Mouse (Mus musculus): Measurements from ENCODE around the gene 1700023F06Rik. TPM values are rescaled to one million over a fixed set of nuclear protein-coding genes. Genes with fewer than 3 reads are reported as not detected.

Gene 1700023F06Rik
- polyA plus RNA-seq, 1 experiment from 2014 or later: 0.75 TPM

DNA sequence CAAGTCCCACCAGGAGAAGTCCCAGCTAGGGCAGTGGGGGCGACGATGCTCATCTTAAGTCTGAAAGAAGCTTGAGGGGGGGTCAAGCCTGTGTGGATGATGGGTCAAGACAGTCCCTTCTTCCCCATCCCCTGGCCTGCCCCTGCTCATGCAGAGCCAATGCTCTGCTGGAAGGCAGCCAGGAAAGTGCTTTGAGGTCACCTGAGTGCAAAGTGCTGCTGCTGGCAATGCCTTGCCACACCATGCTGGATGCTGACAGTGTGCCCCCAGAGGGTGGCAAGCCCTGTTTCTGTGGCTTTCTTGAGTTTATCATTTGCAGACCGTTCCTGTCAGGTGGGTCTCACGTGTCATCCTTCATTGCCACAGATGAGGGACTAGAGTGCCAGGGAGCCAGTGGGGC, 11.6 kb upstream of the 1700023F06Rik start:
- no peak for ATAC-seq (replicated peaks)
- Histone ChIP-seq H3K27ac (replicated peaks) (no peak overlapping the region), H3K4me2 (replicated peaks) (no peak overlapping the region), H3K9ac (replicated peaks) (no peak overlapping the region), H3K4me3 (no peak overlapping the region), H3K4me1 (peaks cover 7% of the 10 kb centered on the region), H3K27me3 (no peaks in the 10 kb centered on the region), H3K9me3 (no peaks in the 10 kb centered on the region), H3K36me3 (peaks cover 19% of the 10 kb centered on the region; the same call in 1 of the 2 replicates)
- 87% methylated on average over 4 of the region's 4 CpGs for WGBS

DNA sequence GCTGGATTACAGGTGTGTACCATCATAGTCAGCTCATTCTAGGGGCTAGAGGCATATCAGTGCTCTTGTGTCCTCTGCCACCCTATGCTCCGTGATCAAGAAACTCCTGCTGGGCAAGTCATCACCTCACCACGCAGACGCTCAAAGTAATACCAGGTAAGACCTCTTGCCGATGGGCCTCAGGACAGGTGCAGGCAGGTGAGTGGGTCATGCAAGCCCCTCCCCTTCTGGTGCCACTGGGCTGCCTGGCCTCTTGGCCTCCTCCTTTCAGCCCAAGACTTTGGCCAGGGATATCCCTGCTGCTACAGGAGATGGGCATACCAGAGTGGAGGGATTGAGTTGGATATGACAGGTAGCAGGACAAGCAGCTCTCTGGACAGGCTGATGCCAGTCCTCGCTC, 10.9 kb upstream of the 1700023F06Rik start:
- no peak overlapping the region for H3K9ac ChIP-seq (replicated peaks)
- ATAC-seq (replicated peaks): no peak
- H3K4me2 ChIP-seq (replicated peaks): no peak overlapping the region
- no peaks in the 10 kb centered on the region for H3K9me3 ChIP-seq
- no peak overlapping the region for H3K27ac ChIP-seq (replicated peaks)
- no peak overlapping the region for H3K4me3 ChIP-seq
- WGBS: 91% methylated on average over 5 of the region's 5 CpGs
- H3K4me1 ChIP-seq: peaks cover 7% of the 10 kb centered on the region
- H3K27me3 ChIP-seq: no peaks in the 10 kb centered on the region
- peaks cover 15% of the 10 kb centered on the region; the same call in 1 of the 2 replicates for H3K36me3 ChIP-seq

DNA sequence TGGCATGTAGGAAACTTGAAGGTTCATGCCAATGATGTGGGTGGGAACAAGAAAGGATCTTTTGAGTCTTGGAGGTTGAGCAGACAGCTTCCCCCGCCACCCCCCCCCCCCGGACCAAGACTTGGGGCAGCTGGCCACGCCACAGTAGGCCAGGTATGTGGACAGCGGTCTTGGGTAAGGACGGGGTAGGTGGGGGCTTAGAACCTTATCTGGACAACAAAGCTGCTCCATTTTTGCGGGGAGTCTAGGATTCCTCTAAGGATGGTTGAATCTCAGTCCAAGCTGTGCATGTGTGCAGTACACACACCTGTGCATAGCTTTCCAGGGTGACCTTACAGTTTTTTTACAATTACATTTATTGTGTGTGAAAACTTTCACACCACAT, 10.2 kb upstream of the 1700023F06Rik start:
- H3K4me1 ChIP-seq: peaks cover 7% of the 10 kb centered on the region
- H3K27me3 ChIP-seq: no peaks in the 10 kb centered on the region
- peak overlapping the region; percentile 100 for H3K4me2 ChIP-seq (replicated peaks)
- H3K27ac ChIP-seq (replicated peaks): peak overlapping the region; percentile 65
- ATAC-seq (replicated peaks): 0 out of 2 replicates have a peak, but pooled peaks have one; percentile 29
- H3K9ac ChIP-seq (replicated peaks): peak overlapping the region; percentile 78
- H3K36me3 ChIP-seq: peaks cover 12% of the 10 kb centered on the region; the same call in 1 of the 2 replicates
- no peaks in the 10 kb centered on the region for H3K9me3 ChIP-seq
- H3K4me3 ChIP-seq: peak overlapping the region; percentile 62
- 18% methylated on average over 6 of the region's 6 CpGs for WGBS

DNA sequence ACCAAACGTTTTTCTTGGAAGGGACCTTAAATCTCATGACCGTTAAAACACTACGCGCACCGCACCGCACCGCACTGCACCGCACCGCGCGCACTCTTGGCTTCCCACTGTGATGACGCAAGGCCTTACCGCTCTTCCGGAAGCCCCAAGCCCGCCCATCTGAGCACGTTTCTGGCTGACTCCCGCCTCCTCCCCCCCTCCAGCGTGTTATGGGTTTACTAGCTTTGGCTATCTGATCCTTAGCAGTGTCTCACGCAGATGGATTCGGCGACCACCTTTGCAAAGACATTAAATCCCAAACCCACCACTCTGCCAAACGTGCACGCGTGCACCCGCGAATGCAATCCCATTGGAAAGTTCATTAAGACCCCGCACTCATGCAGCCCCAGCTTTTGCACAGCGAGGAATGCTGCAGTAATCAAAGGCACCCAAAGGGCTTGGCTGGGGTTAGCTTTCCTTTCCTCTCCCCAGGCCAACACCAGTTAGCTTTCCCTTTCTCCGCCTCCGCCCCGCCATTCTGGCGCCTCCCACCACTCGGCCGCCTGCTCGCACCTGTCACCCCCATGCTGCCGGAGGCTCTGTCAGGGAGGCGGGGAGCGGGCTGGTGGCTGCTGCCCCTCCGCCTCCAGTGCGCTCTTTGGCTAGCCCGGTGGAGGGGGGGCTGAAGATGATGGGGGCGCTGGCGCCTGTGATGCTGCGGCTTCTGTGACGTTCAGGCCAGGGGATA, 9.6 kb upstream of the 1700023F06Rik start, which contains the start of gene Spata32:
Gene Spata32, minus strand, starts transcription at position 643 of the 727 bp plus-strand sequence.
- H3K4me2 ChIP-seq (replicated peaks): peak within 1 kb of the TSS; percentile 100
- ATAC-seq (replicated peaks): peak; percentile 93
- peaks cover 7% of the 10 kb centered on the region for H3K4me1 ChIP-seq
- H3K27ac ChIP-seq (replicated peaks): peak within 1 kb of the TSS; percentile 65
- under 1% methylated on average over 45 of the region's 45 CpGs for WGBS
- peak within 1 kb of the TSS; percentile 78 for H3K9ac ChIP-seq (replicated peaks)
- no peaks in the 10 kb centered on the region for H3K27me3 ChIP-seq
- H3K9me3 ChIP-seq: no peaks in the 10 kb centered on the region
- peaks cover 9% of the 10 kb centered on the region; the same call in 1 of the 2 replicates for H3K36me3 ChIP-seq
- H3K4me3 ChIP-seq: peak within 1 kb of the TSS; percentile 62

DNA sequence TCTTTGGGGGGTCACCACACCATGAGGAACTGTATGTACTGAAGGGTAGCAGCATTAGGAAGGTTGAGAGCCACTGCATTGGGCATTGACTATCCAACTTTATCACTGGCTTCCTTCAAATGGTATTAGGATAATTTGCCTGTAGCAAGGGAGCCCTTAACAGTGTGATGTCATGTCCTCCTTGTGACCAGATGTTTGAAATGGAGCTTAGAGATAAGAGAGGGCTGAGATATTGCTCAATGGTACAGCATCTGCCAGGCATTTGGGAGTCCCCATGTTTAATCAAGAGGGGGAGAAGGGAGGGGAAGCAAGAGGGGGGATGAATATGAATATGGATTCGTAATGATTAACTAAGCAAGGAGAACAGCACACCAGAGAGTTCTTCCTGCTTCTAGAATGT, 7.0 kb upstream of the 1700023F06Rik start:
- peaks cover 7% of the 10 kb centered on the region for H3K4me1 ChIP-seq
- H3K27ac ChIP-seq (replicated peaks): no peak overlapping the region
- no peaks in the 10 kb centered on the region for H3K9me3 ChIP-seq
- no peak overlapping the region for H3K4me3 ChIP-seq
- 77% methylated on average over 1 of the region's 1 CpGs for WGBS
- peaks cover under 1% of the 10 kb centered on the region; the same call in 1 of the 2 replicates for H3K36me3 ChIP-seq
- ATAC-seq (replicated peaks): no peak
- no peak overlapping the region for H3K4me2 ChIP-seq (replicated peaks)
- no peak overlapping the region for H3K9ac ChIP-seq (replicated peaks)
- no peaks in the 10 kb centered on the region for H3K27me3 ChIP-seq

DNA sequence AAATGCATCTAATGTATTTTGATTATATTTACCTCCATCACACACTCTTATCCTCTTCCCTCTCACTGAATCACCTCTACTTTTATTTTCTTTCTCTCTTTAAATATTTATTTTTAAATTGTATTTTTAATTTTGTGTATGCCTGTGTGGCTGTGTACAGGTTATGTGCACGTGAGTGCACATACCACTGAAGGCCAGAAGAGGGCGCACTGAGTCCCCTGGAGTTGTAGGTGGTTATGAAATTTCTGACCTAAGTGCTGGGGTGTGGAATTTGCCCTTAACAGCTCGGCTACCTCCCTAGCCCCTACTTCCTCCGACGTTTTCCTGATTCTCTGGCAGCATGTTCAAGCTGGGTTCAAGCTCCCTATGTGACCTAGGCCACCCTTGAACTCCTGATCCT, 5.4 kb upstream of the 1700023F06Rik start:
- H3K4me3 ChIP-seq: no peak overlapping the region
- no peak overlapping the region for H3K27ac ChIP-seq (replicated peaks)
- no peak overlapping the region for H3K9ac ChIP-seq (replicated peaks)
- peaks cover 7% of the 10 kb centered on the region for H3K4me1 ChIP-seq
- H3K4me2 ChIP-seq (replicated peaks): no peak overlapping the region
- 86% methylated on average over 5 of the region's 5 CpGs for WGBS
- no peaks in the 10 kb centered on the region for H3K27me3 ChIP-seq
- H3K9me3 ChIP-seq: no peaks in the 10 kb centered on the region
- no peaks in the 10 kb centered on the region for H3K36me3 ChIP-seq
- no peak for ATAC-seq (replicated peaks)

DNA sequence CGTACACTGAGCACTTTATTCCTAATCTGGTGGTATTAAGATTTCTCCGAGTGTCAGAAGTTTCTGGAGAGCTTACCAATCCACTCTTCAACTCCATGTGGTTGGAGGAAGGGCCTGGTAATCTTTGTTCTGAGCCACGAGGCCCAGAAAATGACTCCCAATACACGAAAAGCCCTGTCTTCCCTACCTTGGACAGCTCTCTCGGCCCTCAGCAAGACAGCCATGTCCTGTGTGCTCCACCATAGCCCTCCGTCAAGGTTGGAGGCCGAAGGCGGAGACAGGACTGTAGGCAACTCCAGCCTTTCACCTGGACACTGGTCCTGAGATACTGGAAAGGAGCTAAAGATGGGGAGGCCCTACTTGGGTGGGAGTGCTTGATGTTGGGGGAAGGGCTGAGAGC, 1.9 kb upstream of the 1700023F06Rik start:
- Histone ChIP-seq H3K4me2 (replicated peaks) (no peak overlapping the region), H3K4me3 (no peak overlapping the region), H3K9ac (replicated peaks) (no peak overlapping the region), H3K27me3 (no peaks in the 10 kb centered on the region), H3K4me1 (no peaks in the 10 kb centered on the region), H3K9me3 (no peaks in the 10 kb centered on the region), H3K27ac (replicated peaks) (no peak overlapping the region), H3K36me3 (no peaks in the 10 kb centered on the region)
- no peak for ATAC-seq (replicated peaks)
- 77% methylated on average over 8 of the region's 8 CpGs for WGBS

DNA sequence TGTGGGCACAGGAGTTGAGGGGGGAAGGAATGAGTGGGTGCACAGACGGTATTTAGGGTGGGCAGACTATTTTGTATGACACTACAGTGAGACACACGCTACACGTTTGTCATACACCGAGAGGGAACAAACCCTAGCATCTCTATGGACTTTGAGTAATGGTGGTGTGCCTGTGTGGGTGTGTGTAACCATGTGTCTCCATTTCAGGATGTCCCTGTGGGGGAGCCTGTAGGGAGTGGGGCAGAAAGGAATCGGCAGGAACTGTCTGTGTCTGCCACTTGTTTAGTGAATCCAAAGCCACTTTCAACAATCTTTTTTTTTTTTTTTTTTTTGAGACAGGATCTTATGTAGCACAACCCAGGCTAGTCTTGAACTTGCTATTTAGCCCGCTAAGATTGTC, 2.2 kb downstream of the 1700023F06Rik start:
- no peak for ATAC-seq (replicated peaks)
- Histone ChIP-seq H3K27ac (replicated peaks) (no peak overlapping the region), H3K9ac (replicated peaks) (no peak overlapping the region), H3K4me3 (no peak overlapping the region), H3K4me2 (replicated peaks) (no peak overlapping the region), H3K36me3 (no peaks in the 10 kb centered on the region), H3K27me3 (no peaks in the 10 kb centered on the region), H3K9me3 (no peaks in the 10 kb centered on the region), H3K4me1 (peaks cover 9% of the 10 kb centered on the region)
- 92% methylated on average over 6 of the region's 6 CpGs for WGBS

DNA sequence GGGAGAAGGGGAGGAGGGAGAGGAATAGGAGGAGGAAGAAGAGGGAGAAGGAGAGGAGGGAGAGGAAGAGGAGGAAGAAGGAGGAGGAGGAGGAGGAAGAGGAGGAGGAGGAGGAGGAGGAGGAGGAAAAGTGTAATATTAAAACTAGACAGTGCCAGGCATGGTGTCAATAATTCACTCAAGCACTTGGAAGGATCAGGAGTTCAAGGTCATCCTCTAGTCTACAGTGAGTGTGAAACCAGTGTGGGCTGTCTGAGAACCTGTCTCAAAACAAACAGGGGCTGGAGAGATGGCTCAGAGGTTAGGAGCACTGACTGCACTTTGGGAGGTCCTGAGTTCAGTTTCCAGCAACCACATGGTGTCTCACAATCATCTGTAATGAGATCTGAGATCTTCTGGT, 6.0 kb downstream of the 1700023F06Rik start:
- Histone ChIP-seq H3K4me2 (replicated peaks) (no peak overlapping the region), H3K9ac (replicated peaks) (no peak overlapping the region), H3K36me3 (no peaks in the 10 kb centered on the region), H3K27me3 (peaks cover 13% of the 10 kb centered on the region; the same call in 1 of the 2 replicates), H3K27ac (replicated peaks) (no peak overlapping the region), H3K9me3 (no peaks in the 10 kb centered on the region), H3K4me3 (no peak overlapping the region), H3K4me1 (peaks cover 32% of the 10 kb centered on the region)
- no peak for ATAC-seq (replicated peaks)

DNA sequence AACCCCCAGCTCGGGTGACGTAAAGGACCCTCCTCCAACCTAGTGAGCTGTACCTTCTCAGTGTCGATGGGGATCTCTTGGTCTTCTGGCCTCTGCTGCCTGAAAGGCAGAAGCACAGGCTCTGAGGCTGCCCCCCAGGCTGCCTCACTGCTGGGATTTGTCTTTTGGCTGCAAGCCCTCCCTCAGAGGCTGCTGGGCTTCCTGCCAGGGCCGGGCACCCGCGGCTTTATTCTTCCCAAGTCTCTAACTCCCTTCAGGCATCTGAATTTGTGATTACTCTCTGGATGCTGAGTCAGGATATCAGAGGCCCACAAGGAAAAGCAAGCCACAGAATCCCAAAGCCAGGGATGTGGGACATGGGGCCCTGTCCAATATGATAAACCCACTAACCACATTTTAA, 6.7 kb downstream of the 1700023F06Rik start:
- H3K27ac ChIP-seq (replicated peaks): peak overlapping the region; percentile 58
- peaks cover 32% of the 10 kb centered on the region for H3K4me1 ChIP-seq
- H3K4me3 ChIP-seq: no peak overlapping the region
- no peaks in the 10 kb centered on the region for H3K9me3 ChIP-seq
- 6% methylated on average over 6 of the region's 6 CpGs for WGBS
- no peaks in the 10 kb centered on the region for H3K36me3 ChIP-seq
- no peak overlapping the region for H3K9ac ChIP-seq (replicated peaks)
- ATAC-seq (replicated peaks): peak; percentile 55
- peaks cover 20% of the 10 kb centered on the region for H3K27me3 ChIP-seq
- no peak overlapping the region for H3K4me2 ChIP-seq (replicated peaks)

DNA sequence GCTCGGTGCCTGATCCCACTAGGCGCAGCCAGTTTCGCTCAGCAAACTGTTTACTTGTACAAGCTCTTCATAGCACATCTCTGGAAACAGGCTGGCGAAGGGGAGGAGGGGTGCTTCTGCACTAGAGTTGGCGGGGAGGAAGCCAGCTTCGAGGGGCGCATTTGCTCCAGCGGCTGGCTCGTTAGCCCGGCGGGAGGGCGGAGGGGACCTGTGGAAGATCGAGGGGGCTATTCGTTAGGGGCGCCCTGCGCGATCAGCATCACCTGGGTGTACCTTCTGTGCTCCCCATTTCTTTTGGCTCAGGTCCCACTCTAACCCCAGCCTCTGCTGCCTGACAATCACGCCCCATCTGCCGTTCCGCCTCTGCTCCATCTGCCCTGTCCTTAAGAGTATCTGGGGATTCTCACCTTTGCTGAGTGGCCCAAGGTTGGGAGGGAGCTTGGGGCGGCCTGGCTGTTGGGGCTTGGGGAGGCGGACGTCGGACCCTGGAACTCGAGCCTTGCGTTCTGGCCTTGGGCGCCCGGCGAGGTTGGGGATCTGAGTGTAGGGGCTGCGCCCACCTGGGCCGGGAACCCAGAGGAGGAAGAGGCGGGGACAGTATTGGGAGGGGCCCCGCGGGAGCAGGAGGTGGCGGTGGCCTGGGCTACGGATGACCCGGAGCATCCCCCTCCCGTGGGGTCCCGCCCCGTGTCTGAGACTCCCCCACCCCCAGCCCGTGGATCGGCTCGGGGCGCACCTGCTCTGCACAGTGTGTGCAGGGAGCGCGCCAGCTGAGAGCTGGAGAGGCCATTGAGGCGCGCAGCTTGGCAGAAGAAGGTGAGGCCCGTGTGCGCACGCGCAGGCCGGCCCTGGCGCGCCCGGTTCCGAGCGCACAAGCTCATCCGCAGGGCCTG, 9.2 kb downstream of the 1700023F06Rik start:
- Histone ChIP-seq H3K9ac (replicated peaks) (peak overlapping the region; percentile 56), H3K36me3 (no peaks in the 10 kb centered on the region), H3K4me1 (peaks cover 32% of the 10 kb centered on the region), H3K9me3 (no peaks in the 10 kb centered on the region), H3K4me3 (peak overlapping the region; percentile 49), H3K4me2 (replicated peaks) (peak overlapping the region; percentile 93), H3K27ac (replicated peaks) (peak overlapping the region; percentile 53), H3K27me3 (peaks cover 43% of the 10 kb centered on the region)
- WGBS: 2% methylated on average over 59 of the region's 59 CpGs
- ATAC-seq (replicated peaks): peak; percentile 80

DNA sequence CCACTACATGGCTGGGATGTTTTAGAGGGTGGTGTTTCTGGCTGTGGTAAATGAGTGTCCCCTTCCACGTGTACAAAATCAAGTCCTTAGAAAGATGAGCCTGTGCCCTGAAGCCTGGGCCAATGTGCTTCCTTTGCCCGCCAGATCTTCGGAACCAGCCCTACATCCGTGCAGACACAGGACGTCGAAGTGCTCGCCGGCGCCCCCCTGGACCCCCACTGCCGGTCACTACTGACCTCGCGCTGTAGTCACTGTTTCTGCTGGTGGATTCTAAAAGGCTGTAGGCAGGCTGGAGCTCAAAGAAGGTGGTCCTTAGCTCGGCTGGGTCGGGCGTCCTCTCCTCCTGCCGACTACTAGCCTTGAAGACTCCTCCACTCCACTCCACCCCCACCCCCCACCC, 10.0 kb downstream of the 1700023F06Rik start:
- Histone ChIP-seq H3K36me3 (no peaks in the 10 kb centered on the region), H3K27ac (replicated peaks) (peak overlapping the region; percentile 53; the same call in 1 of the 2 replicates), H3K4me1 (peaks cover 36% of the 10 kb centered on the region), H3K9me3 (no peaks in the 10 kb centered on the region), H3K9ac (replicated peaks) (no peak overlapping the region), H3K4me2 (replicated peaks) (peak overlapping the region; percentile 93), H3K4me3 (peak overlapping the region; percentile 49), H3K27me3 (peaks cover 48% of the 10 kb centered on the region)
- ATAC-seq (replicated peaks): no peak
- WGBS: 4% methylated on average over 16 of the region's 16 CpGs
